ENCODE assay signal across 10 mouse cellular contexts in genomic region chr8:87832381-87833325, GRCm38 (mm10).
DNase-seq lines count a peak whose midpoint lies in the region; ATAC-seq and TF ChIP-seq lines count a peak whose summit lies in the region.
"Had no signal": no experiment of that assay in that cellular context is flagged by ENCODE, and none has a peak within 500 bp of the region (broad histone marks: within the 10 kb centered on the region; RNA-seq: fewer than 3 reads in every experiment).

No protein-coding gene starts in this region.

- TF ChIP-seq CTCF in layer of hippocampus, adult 2 months (conservative IDR thresholded peaks at IDR 0.05), result no peak

- peak overlapping the region; percentile 43; the same call in 1 of the 2 replicates for H3K27ac ChIP-seq in layer of hippocampus, adult 2 months
- H3K27ac ChIP-seq in embryonic facial prominence, embryonic 11.5 days (replicated peaks; ENCODE audit: low read depth, low read length), result peak overlapping the region; percentile 72
- H3K27ac ChIP-seq in hindbrain, embryonic 15.5 days (replicated peaks), result peak overlapping the region; percentile 75
- H3K27ac ChIP-seq in neural tube, embryonic 11.5 days (ENCODE audit: low read depth, low read length), result peak overlapping the region; percentile 96
- H3K27ac ChIP-seq: liver, embryonic 15.5 days had no signal

- H3K4me3 ChIP-seq in layer of hippocampus, adult 2 months, result no peak overlapping the region
- no peak overlapping the region for H3K4me3 ChIP-seq in embryonic facial prominence, embryonic 11.5 days (ENCODE audit: low read depth, low read length)
- no peak overlapping the region for H3K4me3 ChIP-seq in hindbrain, embryonic 15.5 days
- no peak overlapping the region for H3K4me3 ChIP-seq in neural tube, embryonic 11.5 days (ENCODE audit: low read depth, low read length)
- H3K4me3 ChIP-seq: liver, embryonic 15.5 days had no signal

- peak overlapping the region; percentile 42; the same call in 1 of the 2 replicates for H3K9ac ChIP-seq in embryonic facial prominence, embryonic 11.5 days (replicated peaks; ENCODE audit: low read length)
- H3K9ac ChIP-seq in hindbrain, embryonic 15.5 days, result no peak overlapping the region
- H3K9ac ChIP-seq in neural tube, embryonic 11.5 days (ENCODE audit: low read length), result peak overlapping the region; percentile 53
- H3K9ac ChIP-seq: liver, embryonic 15.5 days had no signal

- WGBS in embryonic facial prominence, embryonic 11.5 days, result 21% methylated on average over 23 of the region's 23 CpGs
- 17% methylated on average over 23 of the region's 23 CpGs for WGBS in hindbrain, embryonic 15.5 days
- WGBS in neural tube, embryonic 11.5 days, result 14% methylated on average over 23 of the region's 23 CpGs

- no peaks in the 10 kb centered on the region for H3K9me3 ChIP-seq in embryonic facial prominence, embryonic 11.5 days (replicated peaks; ENCODE audit: control insufficient read depth, low read length)
- no peaks in the 10 kb centered on the region for H3K9me3 ChIP-seq in hindbrain, embryonic 15.5 days
- no peaks in the 10 kb centered on the region for H3K9me3 ChIP-seq in neural tube, embryonic 11.5 days (ENCODE audit: control insufficient read depth, low read length)
- H3K9me3 ChIP-seq: liver, embryonic 15.5 days had no signal

- ATAC-seq in embryonic facial prominence, embryonic 11.5 days (replicated peaks; ENCODE audit: insufficient number of reproducible peaks, low FRiP score, low TSS enrichment, low read depth), result no peak
- ATAC-seq in hindbrain, embryonic 15.5 days (ENCODE audit: low FRiP score, low read depth), result no peak
- no peak for ATAC-seq in neural tube, embryonic 11.5 days (ENCODE audit: insufficient read depth, low FRiP score, low TSS enrichment)

- H3K27me3 ChIP-seq in embryonic facial prominence, embryonic 11.5 days (ENCODE audit: control insufficient read depth, insufficient read depth, low read length), result no peaks in the 10 kb centered on the region
- H3K27me3 ChIP-seq in hindbrain, embryonic 15.5 days, result no peaks in the 10 kb centered on the region
- no peaks in the 10 kb centered on the region for H3K27me3 ChIP-seq in neural tube, embryonic 11.5 days (ENCODE audit: control insufficient read depth, insufficient read depth, low read length)
- H3K27me3 ChIP-seq: liver, embryonic 15.5 days had no signal

- H3K36me3 ChIP-seq in embryonic facial prominence, embryonic 11.5 days (replicated peaks; ENCODE audit: control insufficient read depth, insufficient read depth, low read depth, low read length), result no peaks in the 10 kb centered on the region
- H3K36me3 ChIP-seq in hindbrain, embryonic 15.5 days, result no peaks in the 10 kb centered on the region
- H3K36me3 ChIP-seq in neural tube, embryonic 11.5 days (ENCODE audit: control insufficient read depth, insufficient read depth, low read length), result no peaks in the 10 kb centered on the region
- H3K36me3 ChIP-seq: liver, embryonic 15.5 days had no signal

- no peak for DNase-seq in layer of hippocampus, adult 2 months (ENCODE audit: low spot score in 2 of 2)
- no peak for DNase-seq in layer of hippocampus, adult 18-20 months (ENCODE audit: low spot score in 2 of 2)
- no peak for DNase-seq in embryonic facial prominence, embryonic 11.5 days (ENCODE audit: low spot score)
- DNase-seq in neural tube, embryonic 11.5 days (ENCODE audit: low spot score), result no peak
- no peak for DNase-seq in adrenal gland, postnatal 4 days (ENCODE audit: low spot score in 2 of 2)
- no peak for DNase-seq in testis, postnatal 14 days (ENCODE audit: low spot score)
- no peak for DNase-seq in adrenal gland, postnatal 36 days
- DNase-seq: cerebellum, adult 9-11 months had no signal

- H3K4me1 ChIP-seq in embryonic facial prominence, embryonic 11.5 days (ENCODE audit: control insufficient read depth, insufficient read depth, low read length), result peaks cover 53% of the 10 kb centered on the region
- peaks cover 76% of the 10 kb centered on the region for H3K4me1 ChIP-seq in hindbrain, embryonic 15.5 days (replicated peaks)
- peaks cover 68% of the 10 kb centered on the region for H3K4me1 ChIP-seq in neural tube, embryonic 11.5 days (ENCODE audit: control insufficient read depth, insufficient read depth, low read length)
- H3K4me1 ChIP-seq: liver, embryonic 15.5 days had no signal

- peak overlapping the region; percentile 4; the same call in 1 of the 2 replicates for H3K4me2 ChIP-seq in embryonic facial prominence, embryonic 11.5 days (ENCODE audit: low read depth, low read length)
- peak overlapping the region; percentile 27; the same call in 1 of the 2 replicates for H3K4me2 ChIP-seq in hindbrain, embryonic 15.5 days
- no peak overlapping the region for H3K4me2 ChIP-seq in neural tube, embryonic 11.5 days (ENCODE audit: low read depth)
- H3K4me2 ChIP-seq: liver, embryonic 15.5 days had no signal

Comparison
In these comparisons a context has a peak if more than half of its experiments do, and no peak if none do; other contexts are left out.
1. H3K27ac ChIP-seq: peak in every context shown above with its lines; median percentile 96 in neural tube, embryonic 11.5 days; 75 in hindbrain, embryonic 15.5 days; 72 in embryonic facial prominence, embryonic 11.5 days; 43 in layer of hippocampus, adult 2 months.